Mouse (Mus musculus): ENCODE results near the gene Mical2.

The Mical2 gene

DNA sequence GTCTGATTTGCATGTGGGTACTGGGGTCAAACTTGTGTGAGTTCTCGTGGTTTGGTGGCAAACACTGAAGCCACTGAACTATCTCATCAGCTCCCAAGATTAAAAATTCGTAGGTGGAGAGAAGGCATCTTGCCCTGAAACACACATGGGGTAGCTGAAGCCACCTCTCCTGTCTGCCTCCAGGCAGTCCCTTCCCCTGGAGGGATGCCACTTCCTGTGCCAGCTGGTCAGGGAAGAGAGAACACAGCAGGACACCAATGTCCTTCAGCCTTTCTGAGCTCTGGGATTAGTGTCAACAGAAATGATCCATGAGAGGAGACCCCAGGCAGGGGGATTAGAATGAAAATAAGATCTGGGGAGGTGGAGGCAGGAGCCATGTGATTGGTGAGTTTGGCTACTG, 18.4 kb downstream of the Mical2 start:
- no peak for DNase-seq

DNA sequence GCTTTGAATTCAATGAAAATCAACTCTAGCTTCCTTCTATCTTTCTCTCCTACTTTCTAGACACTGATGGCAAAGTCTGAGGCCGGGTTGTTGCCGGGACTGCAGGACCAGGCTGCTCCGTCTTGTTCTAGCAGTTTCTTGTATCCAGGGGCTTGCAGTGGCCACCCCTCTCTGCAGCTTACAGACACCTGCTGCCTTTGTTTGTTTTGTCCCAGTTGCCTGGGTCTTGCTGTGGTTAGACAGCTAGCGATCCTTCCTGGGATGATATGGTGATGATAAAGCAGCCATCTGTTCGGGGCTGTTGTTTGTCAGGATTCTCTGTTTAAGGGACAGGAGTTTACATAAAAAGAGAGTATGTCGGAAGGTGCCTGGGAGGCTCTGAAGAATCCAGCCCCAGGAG, 19.0 kb downstream of the Mical2 start:
- DNase-seq: no peak

DNA sequence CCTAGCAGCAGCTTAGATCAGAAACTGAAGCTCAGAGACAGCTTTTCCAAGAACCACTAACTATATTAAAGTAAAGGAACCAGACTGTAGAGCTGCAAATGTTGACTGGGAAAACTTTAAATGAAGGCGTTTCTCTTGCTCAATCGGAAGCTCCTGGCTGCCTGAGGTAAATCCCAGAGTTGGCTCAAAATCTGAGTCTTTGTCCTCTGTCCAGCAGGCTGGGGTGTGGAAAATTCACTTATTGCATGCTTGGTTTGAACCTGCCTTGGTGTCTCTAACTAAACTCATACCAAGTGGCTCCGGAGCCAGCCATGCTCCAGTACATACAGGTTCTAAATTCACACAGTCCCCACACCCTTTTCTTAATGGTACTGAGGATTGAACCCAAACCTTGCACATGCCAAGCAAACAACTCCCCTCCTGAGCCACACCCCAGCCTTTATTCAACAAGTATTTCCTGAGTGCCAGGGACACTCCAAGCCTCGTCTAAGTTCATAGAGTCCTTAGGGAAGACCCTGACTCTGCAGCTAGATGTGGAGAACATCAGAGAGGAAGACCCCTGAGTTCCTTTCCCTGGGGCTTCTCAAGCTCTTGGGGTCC, 20.3 kb downstream of the Mical2 start:
- peak; percentile 60 for DNase-seq

DNA sequence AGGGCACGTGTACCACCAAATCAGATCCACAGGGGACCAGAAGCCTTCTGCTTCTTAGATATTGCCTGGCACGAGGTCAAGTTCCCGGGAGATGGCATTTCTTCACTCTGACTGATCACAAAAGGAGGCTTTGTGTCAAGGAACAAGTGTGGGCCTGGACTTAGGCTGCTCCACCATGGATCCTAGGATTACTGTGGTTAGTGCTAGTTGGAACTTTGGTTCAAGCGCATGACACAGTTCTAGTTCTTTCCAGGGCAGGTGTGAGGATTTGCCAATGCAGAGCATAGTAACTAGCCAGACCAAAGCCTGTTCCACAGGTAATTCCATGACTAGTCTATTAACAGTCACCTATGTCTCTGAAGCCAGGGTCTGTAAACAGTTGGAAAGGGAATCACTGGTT, 20.8 kb downstream of the Mical2 start:
- no peak for DNase-seq

DNA sequence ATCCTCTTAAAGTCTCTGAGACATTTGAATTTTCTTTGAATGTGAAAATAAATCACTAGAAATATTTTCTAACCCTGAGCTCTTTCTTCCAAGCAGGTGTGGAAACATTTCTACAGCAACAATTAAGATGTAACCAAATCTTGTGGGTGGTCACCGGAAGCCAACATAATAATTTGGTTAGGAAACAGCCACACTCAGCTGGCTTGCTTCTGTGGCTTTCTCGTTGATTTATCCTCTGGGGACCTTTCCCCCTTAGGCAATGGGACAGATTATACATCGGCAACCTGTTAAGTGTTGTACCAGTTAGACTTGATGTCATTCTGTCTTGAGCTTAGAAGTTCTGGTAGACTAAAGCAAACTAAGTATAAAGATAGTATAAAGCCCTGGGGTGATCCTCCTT, 22.2 kb downstream of the Mical2 start:
- DNase-seq: no peak

DNA sequence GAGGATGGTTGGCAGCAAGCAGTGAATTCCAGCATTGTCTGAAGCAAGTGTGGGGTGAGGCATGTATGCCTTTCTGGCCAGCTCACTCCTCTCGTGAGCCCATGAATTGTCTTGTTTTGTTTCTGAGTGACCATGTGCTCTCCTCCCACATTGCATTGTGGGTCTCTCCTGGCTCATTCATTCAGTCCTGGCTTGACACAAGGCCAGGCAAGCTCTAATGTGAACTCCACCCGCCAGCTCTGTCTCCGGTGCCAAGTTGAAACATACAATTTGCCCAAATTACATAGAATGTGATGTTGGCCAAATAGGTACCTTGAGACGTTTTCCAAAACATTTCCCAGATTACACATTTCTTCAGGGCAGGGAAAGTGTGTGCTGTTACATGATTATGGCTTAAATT, 23.8 kb downstream of the Mical2 start:
- DNase-seq: no peak

DNA sequence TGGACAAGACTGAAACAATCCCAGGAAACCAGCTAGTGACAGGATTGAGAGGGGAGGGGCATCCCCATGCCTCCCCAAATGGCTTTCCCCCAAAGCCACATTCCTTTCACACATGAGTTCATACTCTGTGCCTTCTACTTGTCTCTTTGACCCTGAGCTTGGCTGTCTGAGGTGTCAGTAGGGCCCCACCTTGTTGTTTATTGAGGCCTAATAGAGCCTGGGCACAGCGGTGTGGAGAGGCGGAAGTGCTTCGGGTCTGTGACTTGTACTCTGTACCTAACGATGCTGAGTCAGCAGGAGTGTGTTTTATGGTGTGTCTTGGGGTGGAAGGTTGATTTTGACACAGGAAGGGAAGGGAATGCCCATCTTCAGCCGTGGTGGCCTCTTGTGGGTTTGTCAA, 26.4 kb downstream of the Mical2 start:
- no peak for DNase-seq

DNA sequence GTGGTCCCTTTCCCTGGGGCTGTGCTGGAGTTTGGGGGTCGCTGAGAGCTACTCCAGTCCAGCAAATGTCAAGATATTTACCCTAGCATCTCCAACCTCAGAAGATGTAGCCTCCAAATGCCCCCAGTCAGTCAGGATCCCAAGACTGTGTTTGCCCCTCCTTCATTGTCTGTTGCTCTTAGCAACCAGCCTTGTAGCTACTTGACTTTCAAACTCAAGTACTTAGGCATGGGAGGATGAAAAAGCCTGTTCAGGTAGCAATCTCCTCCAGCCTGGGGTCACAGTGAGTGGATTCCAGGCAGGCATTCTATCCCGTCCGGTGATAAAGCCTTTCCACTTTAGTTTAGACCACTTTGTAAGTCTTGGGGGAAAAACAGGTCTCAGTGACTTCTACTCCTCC, 28.6 kb downstream of the Mical2 start:
- peak; percentile 56 for DNase-seq

DNA sequence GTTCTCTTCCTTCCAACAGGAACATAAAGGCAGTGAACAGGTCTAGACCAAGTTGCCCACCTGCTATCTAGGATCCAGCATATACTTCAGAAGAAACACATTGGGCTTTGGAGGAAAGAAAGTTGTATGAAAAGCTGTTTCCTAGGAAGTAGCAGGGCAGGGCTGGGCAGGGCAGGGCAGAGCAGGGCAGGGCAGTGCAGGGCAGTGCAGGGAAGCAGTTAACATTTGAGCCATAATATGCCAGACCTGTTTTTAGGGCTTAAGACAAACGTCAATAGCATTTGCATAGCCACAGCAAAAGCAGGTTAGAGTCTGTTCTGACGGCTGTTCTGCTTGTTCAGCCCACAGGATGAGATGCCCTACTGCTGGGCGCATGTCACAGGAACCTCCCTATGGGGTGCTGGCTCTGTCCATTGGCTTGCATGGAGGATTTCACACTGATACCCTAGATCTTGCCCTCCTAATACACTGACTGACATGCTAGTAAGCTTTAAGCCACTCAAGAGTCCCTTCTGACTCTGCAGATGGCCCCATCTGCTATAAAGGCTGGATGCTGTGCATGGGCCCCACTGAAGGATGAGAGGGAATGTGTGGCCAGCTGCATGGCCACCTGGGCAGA, 29.7 kb downstream of the Mical2 start:
- no peak for DNase-seq

DNA sequence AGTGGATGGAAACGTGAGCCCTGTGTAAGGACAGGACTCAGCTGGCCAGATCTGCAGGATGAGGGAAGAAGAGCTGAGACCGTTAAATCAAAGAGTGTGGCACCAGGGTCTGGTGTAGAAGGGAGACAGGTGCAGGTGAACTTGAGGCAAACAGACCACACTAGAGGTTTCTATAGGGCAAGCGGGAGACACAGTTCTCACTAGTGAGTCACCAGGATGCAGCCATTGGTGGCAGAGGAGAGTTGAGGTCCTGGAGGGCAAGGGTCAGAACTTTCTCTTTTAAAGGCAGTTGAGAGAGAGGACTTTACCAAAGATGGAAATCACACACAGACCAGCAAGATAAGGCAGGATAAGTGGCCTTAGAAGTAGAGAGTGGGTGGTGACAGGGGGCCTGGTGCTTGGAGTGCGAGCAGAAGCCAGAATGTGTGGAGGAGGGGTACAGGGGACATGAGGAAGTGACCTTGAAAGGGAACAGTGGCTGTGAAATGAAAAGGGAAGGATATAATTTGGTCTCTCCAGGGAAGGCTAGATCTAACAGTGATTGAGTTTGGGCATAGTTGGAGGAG, 32.8 kb downstream of the Mical2 start:
- no peak for DNase-seq

DNA sequence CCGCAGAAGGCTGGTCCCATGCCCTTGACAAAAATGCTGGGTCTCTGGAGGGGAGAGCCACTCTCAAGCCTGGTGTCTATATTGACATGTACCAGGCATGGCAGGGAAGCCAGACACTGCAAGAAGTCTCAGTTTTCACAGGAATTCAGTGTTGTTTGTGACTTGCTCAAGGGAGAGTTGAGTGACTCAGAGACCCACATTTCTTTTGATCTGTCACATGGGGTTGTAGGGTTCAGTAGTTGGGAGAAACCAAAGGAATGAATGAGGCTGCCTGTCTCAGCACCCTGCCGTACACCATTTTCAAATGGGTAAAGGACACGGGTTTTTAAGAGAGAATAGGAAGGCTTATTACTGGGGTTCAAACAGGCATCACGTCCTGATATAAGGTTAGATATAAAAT, 33.6 kb downstream of the Mical2 start:
- no peak for DNase-seq

DNA sequence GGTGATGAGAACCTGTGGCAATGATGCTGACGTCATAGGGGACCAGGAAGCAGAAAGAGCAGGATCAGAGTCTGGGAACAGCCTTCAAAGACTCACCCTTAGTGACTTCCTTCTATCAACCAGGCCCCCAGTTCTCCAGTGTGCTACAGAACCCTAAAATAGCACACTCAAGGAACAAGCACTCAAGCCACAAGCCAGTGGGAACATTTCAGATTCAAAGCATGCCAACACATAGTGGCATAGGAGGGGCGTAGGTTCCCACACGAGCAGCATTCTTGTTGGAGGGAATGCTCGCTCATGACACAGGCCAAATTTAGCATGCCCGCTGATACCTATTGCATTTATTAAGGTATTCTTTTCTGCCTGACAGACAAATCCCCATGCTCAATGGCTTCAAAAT, 35.5 kb downstream of the Mical2 start:
- peak; percentile 70 for DNase-seq

DNA sequence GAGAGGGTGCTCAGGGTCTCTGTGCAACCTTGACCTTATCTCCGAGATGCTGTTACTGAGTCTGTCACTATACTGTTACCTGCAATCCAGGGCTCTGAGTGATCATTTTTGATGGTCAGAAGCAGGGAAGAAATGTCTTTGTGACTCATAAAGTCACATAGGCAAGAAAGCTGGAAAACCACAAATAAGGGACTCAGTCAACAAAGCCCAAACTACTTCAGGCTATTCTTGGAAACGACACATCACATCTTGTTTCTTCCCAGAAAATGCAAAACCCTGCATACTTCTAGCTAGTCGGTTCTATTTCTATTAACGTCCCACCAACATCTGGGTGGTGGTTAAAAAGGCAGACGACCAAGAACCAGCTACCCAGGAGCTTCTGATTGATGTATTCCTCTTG, 41.6 kb downstream of the Mical2 start:
- no peak for DNase-seq

DNA sequence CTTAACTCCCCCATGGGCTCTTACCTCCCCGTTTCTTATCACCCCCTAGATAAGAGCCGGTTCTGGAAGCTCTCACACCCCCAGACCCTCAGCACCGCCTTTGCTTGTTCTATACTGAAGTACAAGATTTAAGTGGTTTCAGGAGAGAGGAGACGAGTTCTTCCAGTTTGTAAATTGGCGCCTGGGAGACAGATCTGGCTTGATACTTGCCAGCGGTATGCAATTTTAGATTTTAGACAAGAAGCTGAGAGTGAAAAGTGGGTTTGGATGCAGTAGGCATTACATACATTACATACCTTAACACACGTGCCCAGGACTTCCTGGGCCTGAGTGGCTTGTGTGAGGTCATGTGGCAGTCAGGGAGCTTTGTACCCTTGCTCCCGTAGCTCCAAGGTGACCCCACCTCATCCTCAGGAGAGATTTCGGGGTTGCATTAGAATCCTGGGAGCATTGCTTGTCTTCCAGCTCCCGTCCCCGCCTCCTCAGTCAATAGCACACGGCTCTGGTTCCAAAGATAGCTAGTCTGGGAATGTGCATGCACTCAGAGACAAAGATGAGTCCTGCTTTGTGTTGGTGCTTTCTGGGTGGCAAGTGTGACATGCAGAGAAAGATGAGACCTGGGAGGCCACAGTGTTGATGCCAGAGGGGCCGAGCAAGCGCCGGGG, 43.2 kb downstream of the Mical2 start:
- DNase-seq: peak; percentile 50

DNA sequence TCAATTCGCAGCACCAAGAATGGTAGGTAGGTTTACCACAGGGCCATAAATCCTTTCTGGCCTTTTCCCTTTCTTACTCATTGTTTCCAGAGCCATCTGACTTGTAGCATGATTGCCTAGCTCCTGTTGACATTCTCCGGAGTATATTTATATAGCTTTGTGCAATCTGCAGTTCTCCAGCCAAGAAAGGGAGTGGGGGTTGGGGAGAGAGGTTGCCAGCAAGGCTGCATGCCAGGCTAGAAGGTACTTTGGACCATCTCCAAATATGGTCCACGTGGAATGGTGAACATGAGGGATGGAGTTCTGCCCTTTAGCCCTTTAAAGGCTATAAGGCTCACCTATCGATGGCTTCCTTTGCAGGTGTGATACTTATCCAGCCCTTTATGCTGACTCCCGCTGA, 45.2 kb downstream of the Mical2 start:
- DNase-seq: peak; percentile 91

DNA sequence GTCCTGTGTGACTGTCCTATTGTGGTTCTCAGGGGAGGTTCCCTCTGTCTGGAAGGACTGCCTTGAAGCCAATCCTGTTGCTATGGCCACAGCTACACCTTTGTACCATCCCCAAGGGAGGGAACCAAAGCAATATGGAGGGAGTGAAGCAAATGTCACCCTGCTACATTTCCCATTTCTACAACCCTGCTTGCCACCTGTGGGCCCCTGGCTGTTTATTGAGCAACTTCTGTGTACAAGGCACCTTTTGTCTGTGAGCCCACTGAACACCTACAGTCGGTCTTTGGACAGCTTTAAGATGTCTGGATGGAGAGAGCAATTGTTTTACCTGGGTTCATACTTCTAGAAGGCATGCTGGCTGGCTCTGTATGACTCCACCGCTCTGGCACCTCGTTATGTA, 46.0 kb downstream of the Mical2 start:
- no peak for DNase-seq

DNA sequence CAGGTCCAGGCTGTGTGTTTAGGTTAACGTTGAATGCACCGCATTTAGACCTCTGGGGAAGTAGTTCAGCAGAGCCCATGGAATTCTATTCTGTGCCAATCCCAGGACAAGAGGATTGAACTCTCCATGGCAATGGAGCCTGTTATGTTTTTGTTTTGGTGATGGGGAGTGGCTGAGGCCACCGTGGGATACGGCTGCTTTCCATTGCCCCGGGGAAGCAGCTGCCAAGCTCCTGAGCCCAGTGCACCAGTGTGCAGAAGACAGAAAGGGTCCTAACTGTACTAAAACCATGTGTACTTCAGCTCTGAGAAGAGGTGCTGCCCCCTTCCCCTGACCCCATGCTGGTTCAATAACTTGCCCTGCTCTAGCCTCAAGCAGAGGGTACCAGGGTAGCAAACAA, 47.0 kb downstream of the Mical2 start:
- peak; percentile 57 for DNase-seq

DNA sequence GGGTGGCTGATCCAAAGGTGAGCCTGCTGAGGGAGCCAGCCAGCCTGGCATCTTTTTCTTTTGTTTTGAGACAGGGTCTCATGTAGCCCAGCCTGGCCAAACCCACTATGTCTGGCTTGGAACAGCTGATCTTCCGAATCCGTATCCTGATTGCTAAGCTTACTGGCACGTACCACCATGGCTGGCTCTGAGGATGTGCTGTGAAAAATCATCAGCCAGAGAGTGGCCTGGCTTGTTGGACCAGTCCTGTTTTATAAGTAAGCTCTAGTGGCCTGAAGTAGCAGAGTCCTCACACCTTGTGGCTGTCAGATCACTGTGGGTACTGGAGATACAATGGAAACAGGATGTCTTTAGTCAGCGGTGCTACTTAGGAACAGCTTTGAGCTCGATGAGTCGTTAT, 47.8 kb downstream of the Mical2 start:
- DNase-seq: peak; percentile 74

DNA sequence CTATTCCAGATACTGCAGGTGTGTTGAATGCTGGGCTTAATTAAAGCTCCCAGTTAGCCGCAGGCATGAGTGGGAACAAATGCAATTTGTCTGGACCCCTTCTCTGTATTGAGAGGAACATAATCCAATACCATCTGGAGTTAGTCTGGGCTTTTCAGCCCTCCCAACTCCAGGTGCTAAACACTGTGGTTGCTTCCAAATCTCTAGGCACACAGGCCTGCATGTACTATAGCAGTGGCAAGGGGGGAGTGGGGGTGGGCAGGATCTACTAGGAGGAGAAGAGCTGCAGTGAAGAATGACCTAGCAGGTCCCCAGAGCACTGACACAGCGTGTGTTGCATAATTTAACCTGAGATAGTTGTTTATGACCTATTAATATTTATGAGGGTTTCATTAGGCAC, 49.0 kb downstream of the Mical2 start:
- no peak for DNase-seq

DNA sequence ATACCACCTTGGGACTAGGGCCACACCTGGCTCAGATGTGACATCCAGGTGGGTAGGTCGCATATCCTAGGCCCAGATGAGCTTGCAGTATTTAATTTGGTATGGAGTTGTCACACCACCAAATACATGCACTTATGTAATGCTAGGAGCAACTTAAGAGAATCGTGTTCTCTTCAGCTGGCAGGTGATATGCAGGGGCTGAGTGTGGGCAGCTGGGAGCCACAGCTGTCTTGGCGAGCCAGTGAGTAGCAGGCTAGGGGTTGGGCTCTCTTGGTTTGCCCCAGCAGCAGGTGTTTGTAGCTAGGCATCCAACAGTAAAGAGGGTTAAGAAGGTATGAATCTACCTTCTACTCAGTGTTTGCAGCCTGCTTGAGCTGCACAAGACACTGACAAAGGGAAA, 49.4 kb downstream of the Mical2 start:
- DNase-seq: no peak

DNA sequence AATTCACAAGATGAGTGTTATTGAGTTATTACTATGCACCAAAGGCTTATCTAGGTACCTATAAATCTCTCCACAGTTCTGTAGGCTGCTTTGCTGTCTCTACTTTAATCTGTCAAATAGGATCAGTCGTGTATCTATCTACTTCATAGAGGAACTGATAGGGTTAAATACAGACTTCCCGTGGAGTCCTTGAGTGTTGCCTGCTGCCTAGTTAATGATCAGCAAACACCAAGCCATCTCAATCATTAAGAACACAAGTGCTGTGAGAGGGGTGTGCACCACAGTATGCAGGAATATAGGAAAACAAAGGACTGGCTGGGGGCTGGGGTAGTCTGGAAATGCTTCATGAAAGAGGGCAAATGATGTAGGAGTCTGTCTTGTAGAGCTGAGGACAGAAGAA, 50.2 kb downstream of the Mical2 start:
- no peak for DNase-seq

DNA sequence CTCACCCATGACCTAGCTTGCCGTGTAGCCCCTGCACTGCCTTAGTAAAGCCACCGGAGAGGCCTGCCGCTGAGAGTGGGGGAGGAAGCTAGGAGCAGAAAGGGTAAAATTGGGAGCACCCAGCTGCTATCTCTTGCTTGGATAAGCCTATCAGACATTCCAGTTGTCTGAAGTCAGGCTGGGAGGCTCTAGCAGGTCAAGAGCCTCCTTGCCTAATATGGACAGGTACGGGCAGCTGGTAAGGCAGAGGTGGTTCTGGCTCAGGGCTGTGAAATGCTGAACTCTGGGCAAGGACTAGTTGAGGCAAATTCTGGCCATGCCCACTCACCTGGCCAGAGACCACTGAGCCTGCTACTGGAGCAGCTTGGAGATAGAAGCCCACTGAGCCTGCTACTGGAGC, 51.2 kb downstream of the Mical2 start:
- DNase-seq: peak; percentile 64

DNA sequence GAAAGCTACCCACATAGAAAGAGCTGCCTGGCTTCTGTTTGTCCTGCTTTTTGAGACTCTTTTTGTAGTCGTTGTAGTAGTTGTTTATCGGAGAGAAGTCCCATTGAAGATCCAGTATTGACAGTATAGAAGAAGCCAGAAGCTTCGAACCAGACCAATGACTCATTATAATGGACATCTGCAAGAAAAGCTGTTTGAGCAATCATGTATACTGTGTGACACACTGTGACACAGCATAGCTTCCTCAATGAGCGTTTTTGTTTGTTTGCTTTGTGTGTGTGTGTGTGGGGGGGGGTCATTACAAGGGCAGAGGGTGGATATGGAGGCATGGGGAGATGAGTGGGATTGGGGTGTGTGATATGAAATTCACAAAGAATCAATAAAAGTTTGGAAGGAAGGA, 53.0 kb downstream of the Mical2 start:
- no peak for DNase-seq

DNA sequence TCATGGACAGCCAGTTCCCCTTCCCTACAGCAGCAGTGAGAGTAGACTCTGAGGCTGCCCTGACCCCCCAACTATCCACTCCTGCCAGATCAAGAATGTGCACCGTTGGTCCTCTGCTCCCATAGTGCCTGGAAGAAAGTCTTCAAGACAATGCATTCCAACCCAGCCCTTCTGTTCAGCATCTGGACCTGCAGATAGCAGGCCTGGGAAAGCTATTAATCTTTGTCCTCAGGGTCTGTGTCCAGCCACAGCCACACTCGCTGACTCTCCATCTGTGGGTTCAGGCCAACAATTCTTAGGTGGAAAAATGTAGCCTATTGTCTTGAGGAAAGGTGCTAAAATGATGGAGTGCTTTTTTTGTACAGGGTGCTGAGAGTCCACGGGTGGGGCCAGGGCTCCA, 54.8 kb downstream of the Mical2 start:
- DNase-seq: no peak
